Mouse (Mus musculus): ENCODE data around the gene Clcn3.

GRCm38 (mm10) chr8:60993639-60993986 lies 10.5 kb upstream of the Clcn3 start:
- TF ChIP-seq CTCF (IDR thresholded peaks at IDR 0.05; ENCODE audit: low read depth, low read length) (no peak), POLR2A (IDR thresholded peaks at IDR 0.05; ENCODE audit: insufficient read depth, low read length) (no peak), EP300 (IDR thresholded peaks at IDR 0.05; ENCODE audit: insufficient read depth, low read depth, low read length) (no peak)
